Mouse (Mus musculus) effector memory CD4-positive, alpha-beta T cell, adult 5 months (primary cell): ENCODE results near the gene Kctd15. TPM values are rescaled to one million over a fixed set of nuclear protein-coding genes. Genes with fewer than 3 reads are reported as not detected.

Experiments used
- polyA plus RNA-seq: library from polyadenylated mRNA; unstranded; fragments of 100-300 nt; shearing (Covaris generic); gene quantifications from one replicate; pipeline ENCODE4 v1.2.1, GENCODE M21; 2017

Kctd15 gene
- not detected for polyA plus RNA-seq

GRCm38 (mm10) chr7:34656632-34657031 is at the start of gene Kctd15:
TSS of gene Kctd15 (minus strand) at chr7:34656732.

Other genes with a start within 250 kb of the Kctd15 start
- not detected for gene Chst8, start 156.0 kb upstream of the Kctd15 start, polyA plus RNA-seq